Mouse (Mus musculus): ENCODE measurements around the gene Eif2d. TPM values are rescaled to one million over a fixed set of nuclear protein-coding genes. Genes with fewer than 3 reads are reported as not detected.
"Not testable (repeated sequence)": the region's sequence is repeated elsewhere in the genome, so short reads cannot be mapped to it uniquely, and the experiment has no call there.

Eif2d gene
- polyA plus RNA-seq, 1 experiment from 2014 or later: 55.7 TPM

DNA sequence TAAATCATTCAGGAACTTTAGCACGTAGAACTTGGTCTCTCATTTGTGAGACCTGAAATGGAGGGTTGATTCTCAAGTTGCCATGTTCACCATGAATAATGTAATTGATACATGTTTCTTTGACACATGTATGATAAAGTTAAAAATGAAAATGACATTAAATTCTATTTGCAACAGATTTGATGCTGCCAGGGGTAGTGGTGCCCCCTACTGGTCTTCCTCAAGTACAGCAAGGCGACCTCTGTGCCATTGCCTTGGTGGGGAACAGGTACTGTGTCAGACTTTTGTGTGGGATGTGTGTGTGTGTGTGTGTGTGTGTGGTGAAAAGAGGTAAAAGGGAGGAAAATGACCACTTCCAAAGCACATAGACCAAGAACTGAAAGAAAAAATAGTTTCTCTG, 2.5 kb downstream of the Eif2d start:
- Histone ChIP-seq H3K9me3 (ENCODE audit: control insufficient read depth, low read length) (no peaks in the 10 kb centered on the region), H3K9ac (ENCODE audit: low read length) (no peak overlapping the region), H3K27ac (ENCODE audit: low read depth, low read length) (no peak overlapping the region), H3K4me2 (no peak overlapping the region), H3K4me3 (ENCODE audit: low read depth, low read length) (no peak overlapping the region), H3K4me1 (ENCODE audit: control insufficient read depth, insufficient read depth, low read length) (peaks cover 7% of the 10 kb centered on the region), H3K27me3 (ENCODE audit: control insufficient read depth, insufficient read depth, low read length) (no peaks in the 10 kb centered on the region), H3K36me3 (ENCODE audit: control insufficient read depth, insufficient read depth, low read length) (0 out of 2 replicates have a peak, but pooled peaks cover 3% of the 10 kb centered on the region)
- DNase-seq (ENCODE audit: low spot score, missing footprints) (peak; percentile 82), ATAC-seq (ENCODE audit: low FRiP score) (no peak)
- 53% methylated on average over 2 of the region's 2 CpGs for WGBS

DNA sequence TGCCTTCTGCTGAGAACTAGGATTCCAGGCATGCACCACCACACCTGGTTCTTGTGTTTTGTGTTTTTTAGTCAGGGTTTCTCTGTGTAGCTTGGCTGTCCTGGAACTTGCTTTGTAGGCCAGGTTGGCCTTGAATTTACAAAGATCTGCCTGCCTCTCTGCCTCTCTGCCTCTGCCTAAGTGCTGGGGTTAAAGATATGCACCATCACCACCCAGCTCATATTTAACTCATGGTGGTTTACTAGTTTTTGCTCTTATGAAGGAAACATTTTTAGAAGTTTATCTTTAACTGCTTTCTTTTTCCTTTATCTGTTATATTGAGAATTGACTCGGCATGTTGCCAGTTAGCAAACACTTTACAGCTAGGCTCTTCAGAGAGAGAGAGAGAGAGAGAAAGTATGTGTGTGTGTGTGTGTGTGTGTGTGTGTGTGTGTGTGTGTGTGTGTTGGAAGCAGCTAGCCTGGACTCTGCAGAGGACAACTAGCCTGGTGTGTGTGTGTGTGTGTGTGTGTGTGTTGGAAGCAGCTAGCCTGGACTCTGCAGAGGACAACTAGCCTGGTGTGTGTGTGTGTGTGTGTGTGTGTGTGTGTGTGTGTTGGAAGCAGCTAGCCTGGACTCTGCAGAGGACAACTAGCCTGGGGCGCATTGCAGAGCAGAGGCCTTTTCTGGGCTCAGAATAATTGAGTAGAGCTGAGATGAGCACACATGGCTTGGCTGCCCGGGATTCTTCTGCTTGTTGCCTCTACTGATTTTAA, 6.8 kb downstream of the Eif2d start:
- not testable (repeated sequence) for H3K4me1 ChIP-seq (ENCODE audit: control insufficient read depth, insufficient read depth, low read length); ATAC-seq (ENCODE audit: low FRiP score); H3K9ac ChIP-seq (ENCODE audit: low read length); H3K27me3 ChIP-seq (ENCODE audit: control insufficient read depth, insufficient read depth, low read length); H3K4me2 ChIP-seq; H3K4me3 ChIP-seq (ENCODE audit: low read depth, low read length); H3K9me3 ChIP-seq (ENCODE audit: control insufficient read depth, low read length); H3K27ac ChIP-seq (ENCODE audit: low read depth, low read length)
- DNase-seq (ENCODE audit: low spot score, missing footprints): peak; percentile 35
- 86% methylated on average over 3 of the region's 3 CpGs for WGBS
- peaks cover 17% of the 10 kb centered on the region for H3K36me3 ChIP-seq (ENCODE audit: control insufficient read depth, insufficient read depth, low read length)

DNA sequence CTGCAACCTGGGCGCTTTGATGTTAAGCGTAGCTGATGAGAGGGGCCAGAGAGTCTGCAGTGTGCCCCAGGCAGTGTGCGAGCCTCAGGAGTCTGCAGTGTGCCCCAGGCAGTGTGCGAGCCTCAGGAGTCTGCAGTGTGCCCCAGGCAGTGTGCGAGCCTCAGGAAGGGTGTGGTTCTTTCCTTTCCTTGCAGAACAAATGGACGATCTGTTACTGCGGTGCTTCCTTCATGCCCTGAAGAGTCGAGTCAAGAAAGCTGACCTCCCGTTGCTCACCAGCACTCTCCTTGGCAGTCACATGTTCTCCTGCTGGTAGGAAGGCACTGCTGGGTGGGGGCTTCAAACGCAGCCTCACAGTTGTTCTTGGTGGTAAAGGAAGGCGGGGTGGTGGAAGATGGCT, 8.1 kb downstream of the Eif2d start:
- peaks cover 20% of the 10 kb centered on the region for H3K36me3 ChIP-seq (ENCODE audit: control insufficient read depth, insufficient read depth, low read length)
- DNase-seq (ENCODE audit: low spot score, missing footprints) (peak; percentile 65), ATAC-seq (ENCODE audit: low FRiP score) (no peak)
- H3K27me3 ChIP-seq (ENCODE audit: control insufficient read depth, insufficient read depth, low read length): no peaks in the 10 kb centered on the region
- no peaks in the 10 kb centered on the region for H3K9me3 ChIP-seq (ENCODE audit: control insufficient read depth, low read length)
- WGBS: 94% methylated on average over 11 of the region's 11 CpGs
- H3K27ac ChIP-seq (ENCODE audit: low read depth, low read length): no peak overlapping the region
- H3K4me2 ChIP-seq: no peak overlapping the region
- H3K9ac ChIP-seq (ENCODE audit: low read length): no peak overlapping the region
- H3K4me3 ChIP-seq (ENCODE audit: low read depth, low read length): no peak overlapping the region
- H3K4me1 ChIP-seq (ENCODE audit: control insufficient read depth, insufficient read depth, low read length): no peaks in the 10 kb centered on the region

DNA sequence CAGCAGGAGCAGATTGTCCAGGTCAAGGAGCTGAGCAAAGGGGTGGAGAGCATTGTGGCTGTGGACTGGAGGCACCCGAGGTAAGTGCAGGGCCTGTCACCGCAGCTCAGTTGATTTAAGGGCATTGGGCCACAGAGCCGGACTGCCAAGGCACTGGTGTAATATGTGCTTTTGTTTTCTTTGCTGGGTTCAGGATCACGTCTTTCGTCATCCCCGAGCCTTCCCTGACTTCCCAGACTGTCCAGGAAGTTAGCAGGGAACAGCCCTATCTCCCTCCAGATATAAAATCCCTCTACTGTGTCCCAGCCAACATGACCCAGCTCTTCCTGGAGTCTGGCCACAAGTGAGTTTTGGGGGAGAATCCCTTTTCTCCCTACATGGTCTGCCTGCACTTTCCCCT, 11.4 kb downstream of the Eif2d start:
- Histone ChIP-seq H3K4me3 (ENCODE audit: low read depth, low read length) (no peak overlapping the region), H3K27me3 (ENCODE audit: control insufficient read depth, insufficient read depth, low read length) (no peaks in the 10 kb centered on the region), H3K4me2 (no peak overlapping the region), H3K27ac (ENCODE audit: low read depth, low read length) (no peak overlapping the region), H3K4me1 (ENCODE audit: control insufficient read depth, insufficient read depth, low read length) (no peaks in the 10 kb centered on the region), H3K9ac (ENCODE audit: low read length) (no peak overlapping the region), H3K36me3 (ENCODE audit: control insufficient read depth, insufficient read depth, low read length) (peaks cover 29% of the 10 kb centered on the region), H3K9me3 (ENCODE audit: control insufficient read depth, low read length) (no peaks in the 10 kb centered on the region)
- no peak for ATAC-seq (ENCODE audit: low FRiP score)
- no peak for DNase-seq (ENCODE audit: low spot score, missing footprints)
- WGBS: 91% methylated on average over 6 of the region's 6 CpGs

DNA sequence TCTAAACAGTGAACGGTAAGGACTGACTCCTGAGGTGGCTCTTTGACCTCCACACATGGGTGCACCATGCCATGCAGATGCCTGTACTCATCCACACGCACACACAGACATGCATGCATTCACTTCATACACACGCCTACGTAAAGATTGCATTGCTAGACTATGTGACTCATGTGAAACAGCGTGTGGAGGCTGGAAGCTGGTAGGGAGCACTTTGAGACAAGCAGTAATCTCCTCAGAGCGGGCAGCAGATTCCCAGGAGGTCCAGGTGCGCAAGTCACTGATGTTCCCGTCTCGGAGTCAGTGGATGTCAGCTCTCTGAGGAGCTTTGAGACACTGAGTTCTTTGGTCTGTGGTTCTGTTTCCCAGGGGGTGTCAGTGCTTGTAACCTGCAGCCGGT, 14.6 kb downstream of the Eif2d start:
- Histone ChIP-seq H3K4me2 (no peak overlapping the region), H3K27me3 (ENCODE audit: control insufficient read depth, insufficient read depth, low read length) (no peaks in the 10 kb centered on the region), H3K27ac (ENCODE audit: low read depth, low read length) (no peak overlapping the region), H3K36me3 (ENCODE audit: control insufficient read depth, insufficient read depth, low read length) (peaks cover 28% of the 10 kb centered on the region), H3K9me3 (ENCODE audit: control insufficient read depth, low read length) (no peaks in the 10 kb centered on the region), H3K4me1 (ENCODE audit: control insufficient read depth, insufficient read depth, low read length) (no peaks in the 10 kb centered on the region), H3K9ac (ENCODE audit: low read length) (no peak overlapping the region), H3K4me3 (ENCODE audit: low read depth, low read length) (no peak overlapping the region)
- DNase-seq (ENCODE audit: low spot score, missing footprints) (no peak), ATAC-seq (ENCODE audit: low FRiP score) (no peak)
- WGBS: 95% methylated on average over 10 of the region's 10 CpGs

DNA sequence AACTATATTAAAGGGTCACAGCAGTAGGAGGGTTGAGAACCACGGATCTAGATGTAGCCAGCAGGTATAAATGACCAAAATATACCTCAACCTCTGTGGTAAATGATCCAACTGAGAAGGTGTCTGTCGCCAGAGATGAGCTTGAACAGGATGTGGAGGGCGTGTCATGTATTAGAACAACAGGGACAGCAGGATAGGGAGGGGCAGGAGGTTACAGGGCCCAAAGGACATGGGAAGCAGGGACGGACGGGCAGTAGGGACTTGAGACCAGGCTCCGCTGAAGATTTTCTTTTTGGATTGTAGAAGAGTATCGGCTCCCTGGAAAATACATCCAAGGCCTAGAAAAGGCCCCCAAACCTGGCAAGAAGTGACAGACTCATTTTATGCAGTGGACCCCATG, 20.0 kb downstream of the Eif2d start:
- Histone ChIP-seq H3K4me2 (no peak overlapping the region), H3K4me1 (ENCODE audit: control insufficient read depth, insufficient read depth, low read length) (no peaks in the 10 kb centered on the region), H3K9me3 (ENCODE audit: control insufficient read depth, low read length) (no peaks in the 10 kb centered on the region), H3K27me3 (ENCODE audit: control insufficient read depth, insufficient read depth, low read length) (no peaks in the 10 kb centered on the region), H3K4me3 (ENCODE audit: low read depth, low read length) (no peak overlapping the region), H3K36me3 (ENCODE audit: control insufficient read depth, insufficient read depth, low read length) (peaks cover 15% of the 10 kb centered on the region), H3K27ac (ENCODE audit: low read depth, low read length) (no peak overlapping the region), H3K9ac (ENCODE audit: low read length) (no peak overlapping the region)
- DNase-seq (ENCODE audit: low spot score, missing footprints): peak; percentile 4
- no peak for ATAC-seq (ENCODE audit: low FRiP score)
- WGBS: 88% methylated on average over 7 of the region's 7 CpGs

DNA sequence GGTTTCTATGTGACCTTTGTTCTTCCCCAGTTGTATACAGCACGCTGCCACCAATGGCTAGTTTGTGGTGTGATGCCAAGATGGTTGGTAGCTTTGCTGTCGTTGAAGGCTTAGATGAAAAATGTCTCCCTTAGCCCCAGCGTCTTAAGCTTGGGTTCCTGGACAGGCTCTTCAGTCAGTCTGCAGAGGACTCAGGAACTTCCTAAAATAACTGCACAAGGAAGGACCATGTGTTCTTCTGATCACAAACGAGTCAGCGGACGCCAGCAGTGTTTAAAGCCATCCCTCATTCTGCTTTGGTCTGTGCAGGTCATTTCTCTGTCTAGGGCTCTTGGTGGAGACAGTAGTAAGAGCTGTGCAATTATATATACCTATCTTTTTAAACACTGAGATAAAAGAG, 20.8 kb downstream of the Eif2d start:
- DNase-seq (ENCODE audit: low spot score, missing footprints) (peak; percentile 12), ATAC-seq (ENCODE audit: low FRiP score) (no peak)
- no peak overlapping the region for H3K4me2 ChIP-seq
- no peak overlapping the region for H3K4me3 ChIP-seq (ENCODE audit: low read depth, low read length)
- WGBS: 92% methylated on average over 6 of the region's 6 CpGs
- H3K27ac ChIP-seq (ENCODE audit: low read depth, low read length): no peak overlapping the region
- H3K9me3 ChIP-seq (ENCODE audit: control insufficient read depth, low read length): no peaks in the 10 kb centered on the region
- H3K9ac ChIP-seq (ENCODE audit: low read length): no peak overlapping the region
- peaks cover 13% of the 10 kb centered on the region for H3K36me3 ChIP-seq (ENCODE audit: control insufficient read depth, insufficient read depth, low read length)
- no peaks in the 10 kb centered on the region for H3K4me1 ChIP-seq (ENCODE audit: control insufficient read depth, insufficient read depth, low read length)
- H3K27me3 ChIP-seq (ENCODE audit: control insufficient read depth, insufficient read depth, low read length): no peaks in the 10 kb centered on the region

DNA sequence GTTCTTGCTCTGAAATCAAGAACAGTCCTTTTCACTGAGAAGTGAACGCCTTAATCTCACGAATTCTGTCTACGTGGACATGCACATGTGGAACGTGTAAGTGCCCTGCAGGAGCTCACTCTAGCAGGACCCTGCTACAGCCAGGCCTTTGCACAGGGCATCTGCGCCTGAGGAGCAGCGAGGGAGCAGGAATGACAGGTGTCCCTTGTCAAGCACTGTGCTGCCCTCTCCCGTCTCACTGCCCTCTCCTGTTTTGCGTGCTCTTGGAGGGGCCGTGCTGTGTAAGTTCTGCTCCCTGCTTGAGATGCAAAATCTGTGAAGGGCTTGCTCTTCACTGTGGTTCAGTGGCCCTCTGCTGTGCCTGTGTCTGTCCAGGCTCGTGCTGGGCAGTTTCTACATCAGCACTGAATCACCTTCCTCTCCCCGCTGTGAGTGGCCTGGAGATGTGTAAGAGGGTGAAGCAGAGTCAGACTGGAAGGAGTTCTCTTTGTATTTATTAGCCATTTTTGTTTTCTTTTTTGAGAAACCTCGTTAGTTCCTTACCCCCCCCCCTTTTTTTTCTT, 21.4 kb downstream of the Eif2d start:
- peaks cover 13% of the 10 kb centered on the region for H3K36me3 ChIP-seq (ENCODE audit: control insufficient read depth, insufficient read depth, low read length)
- ATAC-seq (ENCODE audit: low FRiP score): no peak

DNA sequence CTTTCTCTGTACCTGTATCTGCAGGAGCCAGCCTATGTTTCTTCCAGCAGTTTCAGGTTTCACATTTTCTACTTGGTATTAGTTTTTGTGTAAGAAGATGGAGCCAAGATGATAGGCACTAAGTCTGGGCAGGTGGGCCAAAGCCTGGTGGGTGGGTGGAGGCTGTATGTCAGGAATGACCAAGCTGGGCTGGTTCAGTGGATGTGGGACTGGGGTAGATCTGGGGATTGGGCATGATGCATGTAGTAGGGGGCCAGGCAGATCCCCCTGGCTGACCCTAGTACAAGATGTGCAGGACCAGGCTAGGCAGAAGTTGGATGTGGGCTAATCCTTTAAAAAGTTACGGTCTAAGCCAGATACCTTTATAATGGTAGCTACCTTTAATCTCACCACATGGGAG, 22.2 kb downstream of the Eif2d start:
- Histone ChIP-seq H3K27me3 (ENCODE audit: control insufficient read depth, insufficient read depth, low read length) (no peaks in the 10 kb centered on the region), H3K9me3 (ENCODE audit: control insufficient read depth, low read length) (no peaks in the 10 kb centered on the region), H3K27ac (ENCODE audit: low read depth, low read length) (no peak overlapping the region), H3K4me1 (ENCODE audit: control insufficient read depth, insufficient read depth, low read length) (no peaks in the 10 kb centered on the region), H3K9ac (ENCODE audit: low read length) (no peak overlapping the region), H3K4me2 (no peak overlapping the region), H3K36me3 (ENCODE audit: control insufficient read depth, insufficient read depth, low read length) (peaks cover 13% of the 10 kb centered on the region), H3K4me3 (ENCODE audit: low read depth, low read length) (no peak overlapping the region)
- ATAC-seq (ENCODE audit: low FRiP score): no peak
- DNase-seq (ENCODE audit: low spot score, missing footprints): peak; percentile 47
- WGBS: 95% methylated on average over 1 of the region's 1 CpGs

More for the DNA sequence above, 21.4 kb downstream of the Eif2d start:
- 89% methylated on average over 12 of the region's 12 CpGs for WGBS
- no peak overlapping the region for H3K9ac ChIP-seq (ENCODE audit: low read length)
- no peak overlapping the region for H3K4me3 ChIP-seq (ENCODE audit: low read depth, low read length)
- no peaks in the 10 kb centered on the region for H3K4me1 ChIP-seq (ENCODE audit: control insufficient read depth, insufficient read depth, low read length)
- no peaks in the 10 kb centered on the region for H3K9me3 ChIP-seq (ENCODE audit: control insufficient read depth, low read length)
- H3K27me3 ChIP-seq (ENCODE audit: control insufficient read depth, insufficient read depth, low read length): no peaks in the 10 kb centered on the region
- DNase-seq (ENCODE audit: low spot score, missing footprints): peak; percentile 39
- no peak overlapping the region for H3K27ac ChIP-seq (ENCODE audit: low read depth, low read length)
- no peak overlapping the region for H3K4me2 ChIP-seq
